Mouse (Mus musculus): ENCODE data around the gene Sgcb. TPM values are rescaled to one million over a fixed set of nuclear protein-coding genes. Genes with fewer than 3 reads are reported as not detected.

Sgcb gene
- total RNA-seq, 1 experiment: 4.3 TPM

DNA sequence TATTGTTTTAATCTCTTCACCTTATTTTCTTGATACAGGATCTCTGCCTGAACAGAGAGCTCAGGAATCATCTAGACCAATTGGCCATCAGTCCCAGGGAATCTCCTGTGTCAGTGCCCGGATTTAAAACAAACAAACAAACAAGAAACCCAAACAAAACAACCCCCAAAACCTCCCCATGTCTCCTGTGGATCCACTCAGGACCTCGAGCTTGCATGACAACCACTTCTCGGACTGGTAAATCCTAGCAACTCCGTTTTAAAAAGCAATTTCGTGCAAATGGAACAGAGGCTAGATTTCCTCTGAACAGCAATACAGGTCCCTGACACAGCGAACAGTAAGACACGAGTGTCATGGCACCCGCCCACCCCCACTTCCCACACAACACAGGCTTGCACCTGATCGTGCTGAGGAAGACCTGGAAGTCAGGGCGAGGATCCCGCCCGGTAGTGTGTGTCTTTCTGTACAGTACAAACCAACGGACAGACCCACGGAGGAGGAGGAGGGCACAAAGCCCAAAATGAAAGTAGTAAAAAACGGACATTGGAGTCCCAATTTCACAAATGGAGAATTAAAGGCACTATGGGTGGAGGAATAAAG, 2.9 kb upstream of the Sgcb start:
- no peak overlapping the region for H3K9ac ChIP-seq (ENCODE audit: insufficient read depth, low read depth, low read length, poor library complexity, severe bottlenecking)
- TF ChIP-seq ZNF384 (IDR thresholded peaks at IDR 0.05; ENCODE audit: low read depth, low read length) (no peak), CHD2 (IDR thresholded peaks at IDR 0.05; ENCODE audit: low read depth, low read length) (no peak), MAFK (IDR thresholded peaks at IDR 0.05; ENCODE audit: insufficient read depth, low read depth, low read length) (no peak), ZC3H11A (IDR thresholded peaks at IDR 0.05; ENCODE audit: borderline replicate concordance, low read depth, low read length) (no peak), HCFC1 (IDR thresholded peaks at IDR 0.05; ENCODE audit: borderline replicate concordance, insufficient read depth, low read length) (no peak)
- DNase-seq (ENCODE audit: low read depth, low spot score): no peak
- in situ Hi-C loops (cut with MboI; ENCODE audit: low sequenced_read_pairs in 2 of 2, unreplicated experiment in 2 of 2): no loop called here
- H3K4me3 ChIP-seq (ENCODE audit: insufficient read depth in 1 of 2, low read depth in 1 of 2, low read length in 2 of 2, poor library complexity in 1 of 2, severe bottlenecking in 1 of 2): peak overlapping the region in 1 of 2 experiments; percentile 60; a peak in 2 of 4 replicates
- peaks cover 0 to 4% of the 10 kb centered on the region in 2 experiments; a peak in 1 of 4 replicates for H3K4me1 ChIP-seq (ENCODE audit: control insufficient read depth in 2 of 2, insufficient read depth in 2 of 2, low read length in 2 of 2, poor library complexity in 1 of 2)
- H3K9me3 ChIP-seq (ENCODE audit: control insufficient read depth, insufficient read depth, low read depth, low read length): no peaks in the 10 kb centered on the region
- no peak overlapping the region for H3K27ac ChIP-seq (ENCODE audit: insufficient read depth, low read depth, low read length, poor library complexity, severe bottlenecking)
- no peaks in the 10 kb centered on the region for H3K36me3 ChIP-seq (ENCODE audit: control insufficient read depth, insufficient read depth, low read length, poor library complexity, severe bottlenecking)

DNA sequence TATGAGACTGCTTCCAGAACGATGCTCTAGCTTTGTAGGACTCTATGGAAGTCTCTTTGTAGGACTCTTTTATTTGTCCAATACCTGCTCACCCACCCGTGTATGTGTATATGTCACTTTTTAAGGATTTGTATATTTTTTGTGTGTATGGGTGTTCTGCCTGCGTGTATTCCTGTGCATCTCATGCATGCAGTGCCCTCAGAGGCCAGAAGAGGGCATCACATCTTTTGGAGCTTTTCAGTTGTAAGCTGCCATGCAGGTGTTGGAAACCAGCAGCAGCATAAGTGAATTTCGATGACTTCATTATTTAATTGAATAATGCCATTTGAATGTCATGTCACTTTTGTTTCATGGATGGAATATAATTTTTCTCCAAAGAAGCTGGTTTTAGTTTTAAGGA, 5.5 kb downstream of the Sgcb start:
- no peaks in the 10 kb centered on the region for H3K9me3 ChIP-seq (ENCODE audit: control insufficient read depth, insufficient read depth, low read depth, low read length)
- no peaks in the 10 kb centered on the region for H3K4me1 ChIP-seq (ENCODE audit: control insufficient read depth in 2 of 2, insufficient read depth in 2 of 2, low read length in 2 of 2, poor library complexity in 1 of 2)
- TF ChIP-seq ZC3H11A (IDR thresholded peaks at IDR 0.05; ENCODE audit: borderline replicate concordance, low read depth, low read length): peak; percentile 42
- no peak for TF ChIP-seq MAFK (IDR thresholded peaks at IDR 0.05; ENCODE audit: insufficient read depth, low read depth, low read length)
- in situ Hi-C loops (cut with MboI; ENCODE audit: low sequenced_read_pairs in 2 of 2, unreplicated experiment in 2 of 2): no loop called here
- H3K4me3 ChIP-seq (ENCODE audit: insufficient read depth in 1 of 2, low read depth in 1 of 2, low read length in 2 of 2, poor library complexity in 1 of 2, severe bottlenecking in 1 of 2): no peak overlapping the region
- no peak overlapping the region for H3K9ac ChIP-seq (ENCODE audit: insufficient read depth, low read depth, low read length, poor library complexity, severe bottlenecking)
- peak; percentile 62 for DNase-seq (ENCODE audit: low read depth, low spot score)
- H3K36me3 ChIP-seq (ENCODE audit: control insufficient read depth, insufficient read depth, low read length, poor library complexity, severe bottlenecking): no peaks in the 10 kb centered on the region
- H3K27ac ChIP-seq (ENCODE audit: insufficient read depth, low read depth, low read length, poor library complexity, severe bottlenecking): no peak overlapping the region

DNA sequence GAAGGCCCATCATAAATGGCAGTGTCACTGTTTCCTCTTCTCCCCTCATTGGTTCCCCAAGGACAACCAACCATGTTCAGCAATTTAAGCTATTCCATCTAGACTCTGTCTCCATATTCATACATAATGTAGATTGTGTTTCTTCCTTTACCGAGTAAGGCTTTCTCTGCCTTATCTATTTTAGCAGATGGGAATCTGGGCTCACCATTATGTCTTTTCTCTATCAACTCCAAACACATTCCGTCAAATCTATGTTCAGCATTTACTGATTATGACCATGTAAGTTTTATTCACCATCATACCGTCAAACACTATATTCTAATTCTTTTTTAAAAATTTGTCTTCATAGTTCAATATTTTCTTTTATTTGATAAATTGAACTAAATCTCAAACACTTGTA, 6.5 kb downstream of the Sgcb start:
- in situ Hi-C loops (cut with MboI; ENCODE audit: low sequenced_read_pairs in 2 of 2, unreplicated experiment in 2 of 2): no loop called here
- Histone ChIP-seq H3K9me3 (ENCODE audit: control insufficient read depth, insufficient read depth, low read depth, low read length) (no peaks in the 10 kb centered on the region), H3K4me1 (ENCODE audit: control insufficient read depth in 2 of 2, insufficient read depth in 2 of 2, low read length in 2 of 2, poor library complexity in 1 of 2) (no peaks in the 10 kb centered on the region), H3K27ac (ENCODE audit: insufficient read depth, low read depth, low read length, poor library complexity, severe bottlenecking) (no peak overlapping the region), H3K36me3 (ENCODE audit: control insufficient read depth, insufficient read depth, low read length, poor library complexity, severe bottlenecking) (no peaks in the 10 kb centered on the region), H3K4me3 (ENCODE audit: insufficient read depth in 1 of 2, low read depth in 1 of 2, low read length in 2 of 2, poor library complexity in 1 of 2, severe bottlenecking in 1 of 2) (no peak overlapping the region), H3K9ac (ENCODE audit: insufficient read depth, low read depth, low read length, poor library complexity, severe bottlenecking) (no peak overlapping the region)
- TF ChIP-seq HCFC1 (IDR thresholded peaks at IDR 0.05; ENCODE audit: borderline replicate concordance, insufficient read depth, low read length) (no peak), ZNF384 (IDR thresholded peaks at IDR 0.05; ENCODE audit: low read depth, low read length) (no peak), ZC3H11A (IDR thresholded peaks at IDR 0.05; ENCODE audit: borderline replicate concordance, low read depth, low read length) (no peak), MAFK (IDR thresholded peaks at IDR 0.05; ENCODE audit: insufficient read depth, low read depth, low read length) (no peak)
- DNase-seq (ENCODE audit: low read depth, low spot score): no peak

DNA sequence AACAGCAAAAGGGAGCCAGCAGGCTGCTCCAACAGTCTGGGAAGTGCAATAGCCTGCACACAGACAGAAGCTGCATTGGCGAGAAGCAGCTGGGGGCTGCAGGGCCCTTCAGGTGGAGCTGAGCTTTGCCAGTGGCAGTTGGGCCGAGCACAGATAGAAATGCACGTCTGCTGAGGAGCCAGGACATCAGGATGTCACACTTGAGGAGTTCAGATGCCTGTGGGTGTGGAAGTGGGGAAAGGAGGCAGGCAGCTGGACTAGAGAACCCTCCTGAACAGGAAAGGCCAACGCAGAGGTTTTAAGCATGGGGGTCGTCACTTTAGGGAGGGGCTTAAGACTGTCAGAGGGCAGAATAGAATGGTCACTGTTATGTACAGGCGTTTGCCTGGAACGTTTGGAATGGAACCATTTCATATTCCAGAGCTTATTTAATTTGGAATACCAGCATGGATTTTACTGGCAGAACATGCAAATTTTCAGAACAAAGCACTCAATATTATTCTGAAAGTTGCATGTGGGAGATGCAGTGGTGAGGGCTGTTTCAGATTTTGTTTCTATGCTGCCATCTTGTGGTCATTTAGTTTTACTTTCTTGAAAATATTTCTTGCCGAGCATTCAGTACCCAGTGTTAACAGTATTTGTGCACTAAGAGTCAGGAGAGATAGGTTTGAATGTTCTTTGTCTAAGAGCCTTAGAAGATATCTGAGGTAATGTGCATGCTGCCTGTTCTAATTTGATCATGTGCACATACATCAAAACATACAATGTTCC, 10.1 kb downstream of the Sgcb start:
- H3K4me1 ChIP-seq (ENCODE audit: control insufficient read depth in 2 of 2, insufficient read depth in 2 of 2, low read length in 2 of 2, poor library complexity in 1 of 2): peaks cover 0 to 2% of the 10 kb centered on the region in 2 experiments; a peak in 1 of 4 replicates
- H3K27ac ChIP-seq (ENCODE audit: insufficient read depth, low read depth, low read length, poor library complexity, severe bottlenecking): no peak overlapping the region
- no peak overlapping the region for H3K9ac ChIP-seq (ENCODE audit: insufficient read depth, low read depth, low read length, poor library complexity, severe bottlenecking)
- in situ Hi-C loops (cut with MboI; ENCODE audit: low sequenced_read_pairs in 2 of 2, unreplicated experiment in 2 of 2): loop anchor here (5.0 to 10.0 kb wide), 2 partner anchors 203 to 205 kb away; no protein-coding TSS in a partner anchor
- no peak for DNase-seq (ENCODE audit: low read depth, low spot score)
- H3K36me3 ChIP-seq (ENCODE audit: control insufficient read depth, insufficient read depth, low read length, poor library complexity, severe bottlenecking): no peaks in the 10 kb centered on the region
- H3K4me3 ChIP-seq (ENCODE audit: insufficient read depth in 1 of 2, low read depth in 1 of 2, low read length in 2 of 2, poor library complexity in 1 of 2, severe bottlenecking in 1 of 2): no peak overlapping the region
- no peak for TF ChIP-seq MAFK (IDR thresholded peaks at IDR 0.05; ENCODE audit: insufficient read depth, low read depth, low read length)
- no peak for TF ChIP-seq ZNF384 (IDR thresholded peaks at IDR 0.05; ENCODE audit: low read depth, low read length)
- no peak for TF ChIP-seq CHD2 (IDR thresholded peaks at IDR 0.05; ENCODE audit: low read depth, low read length)
- no peak for TF ChIP-seq HCFC1 (IDR thresholded peaks at IDR 0.05; ENCODE audit: borderline replicate concordance, insufficient read depth, low read length)
- no peak for TF ChIP-seq ZC3H11A (IDR thresholded peaks at IDR 0.05; ENCODE audit: borderline replicate concordance, low read depth, low read length)
- H3K9me3 ChIP-seq (ENCODE audit: control insufficient read depth, insufficient read depth, low read depth, low read length): no peaks in the 10 kb centered on the region

Data from ES-E14 (cell line).